Mouse (Mus musculus) forebrain, postnatal 0 days (tissue): ENCODE results near the gene Ddx54. TPM values are rescaled to one million over a fixed set of nuclear protein-coding genes. Genes with fewer than 3 reads are reported as not detected.

Experiments used
- ATAC-seq: fragments of 200-750 bp; cut with Nextera tagmentation; 2 replicates; pipeline ENCODE4 v1.8.0; 2017; ENCODE audit warnings: mild to moderate bottlenecking, moderate library complexity
- DNase-seq: peaks from one replicate; pipeline ENCODE4 v3.0.0-alpha.2; 2015
- H3K27ac ChIP-seq: fragments of 300-500 bp; sonication (generic); 2 replicates; pipeline ENCODE4 v1.5.1; 2014; ENCODE audit warnings: low read depth, mild to moderate bottlenecking, antibody characterized with exemption, low read length, moderate library complexity, mixed read lengths
- H3K27me3 ChIP-seq: fragments of 300-500 bp; sonication (generic); 2 replicates; pipeline ENCODE4 v1.6.1; 2014; ENCODE audit warnings: mild to moderate bottlenecking, low read length, mixed read lengths; ENCODE audit not compliant: insufficient read depth
- H3K36me3 ChIP-seq: fragments of 300-500 bp; sonication (generic); 2 replicates; pipeline ENCODE4 v1.6.1; 2014; ENCODE audit warnings: mild to moderate bottlenecking, moderate library complexity; ENCODE audit not compliant: insufficient read depth
- H3K4me1 ChIP-seq: fragments of 300-500 bp; sonication (generic); 2 replicates; pipeline ENCODE4 v1.6.1; 2014; ENCODE audit warnings: antibody characterized with exemption; ENCODE audit not compliant: insufficient read depth
- H3K4me2 ChIP-seq: fragments of 300-500 bp; sonication (generic); 2 replicates; pipeline ENCODE4 v1.6.1; 2014; ENCODE audit warnings: low read depth, mild to moderate bottlenecking, moderate library complexity
- H3K4me3 ChIP-seq: fragments of 300-500 bp; sonication (generic); 2 replicates; pipeline ENCODE4 v1.5.1; 2014; ENCODE audit warnings: low read depth, low read length, mixed read lengths
- H3K9ac ChIP-seq: fragments of 300-500 bp; sonication (generic); 2 replicates; pipeline ENCODE4 v1.6.1; 2014; ENCODE audit warnings: mild to moderate bottlenecking
- H3K9me3 ChIP-seq: fragments of 300-500 bp; sonication (generic); 2 replicates; pipeline ENCODE4 v1.6.1; 2016; ENCODE audit warnings: low read length
- CTCF ChIP-seq: sonication (generic); IDR thresholded peaks from 2 replicates; pipeline ENCODE4 v1.5.1; 2016; ENCODE audit warnings: antibody characterized with exemption, control low read depth, low read depth
- WGBS: fragments of 180-500 bp; shearing (Covaris S2); extraction: QIAGEN DNeasy Blood & Tissue Kit; methylation state at CpG from one replicate; pipeline ENCODE4 v1.1.7; 2014; 5-methylcytosine and 5-hydroxymethylcytosine counted together
- polyA plus RNA-seq: library from polyadenylated mRNA; unstranded; fragments of >200 nt; fragmentation: Nextera tagmentation; extraction: Ambion mirVana; gene quantifications from 2 replicates; pipeline ENCODE4 v1.2.1, GENCODE M21; 2015
- total RNA-seq: library from RNA; depleted of rRNA; stranded (reverse); fragments of >200 nt; gene quantifications from 2 replicates; pipeline ENCODE4 v1.2.3, GENCODE M21; 2014

Ddx54 gene
- total and polyA plus RNA-seq, 2 experiments from 2014 or later, result 40.0 to 46.0 TPM

DNA sequence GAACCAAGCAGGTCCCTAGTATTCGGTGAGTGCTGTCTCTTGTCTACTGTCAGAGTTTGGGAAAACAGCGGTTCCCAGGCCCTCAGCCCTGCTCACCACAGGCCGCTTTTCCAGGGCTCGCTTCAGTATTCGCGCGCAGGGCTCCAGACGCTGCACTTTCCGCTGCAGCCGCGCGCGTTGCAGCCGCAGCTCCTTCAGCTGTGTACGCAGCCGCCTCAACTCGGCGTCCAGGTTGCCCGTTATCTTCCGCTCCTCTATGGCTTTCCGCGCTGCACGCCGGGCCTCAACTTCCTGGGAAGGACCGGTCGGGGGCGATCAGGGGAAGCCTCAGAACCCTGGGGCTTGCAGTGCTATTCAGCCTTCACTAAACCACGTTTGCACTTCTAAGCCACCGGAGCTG, 18.6 kb downstream of the Ddx54 start:
- Histone ChIP-seq H3K9ac (no peak overlapping the region), H3K4me1 (no peaks in the 10 kb centered on the region), H3K27me3 (no peaks in the 10 kb centered on the region), H3K4me3 (no peak overlapping the region), H3K27ac (no peak overlapping the region), H3K9me3 (no peaks in the 10 kb centered on the region), H3K36me3 (peaks cover 20% of the 10 kb centered on the region), H3K4me2 (peak overlapping the region; percentile 30; the same call in 1 of the 2 replicates)
- 6% methylated on average over 29 of the region's 29 CpGs for WGBS
- 0 out of 2 replicates have a peak, but pooled peaks have one; percentile 26 for ATAC-seq
- no peak for TF ChIP-seq CTCF
- no peak for DNase-seq

DNA sequence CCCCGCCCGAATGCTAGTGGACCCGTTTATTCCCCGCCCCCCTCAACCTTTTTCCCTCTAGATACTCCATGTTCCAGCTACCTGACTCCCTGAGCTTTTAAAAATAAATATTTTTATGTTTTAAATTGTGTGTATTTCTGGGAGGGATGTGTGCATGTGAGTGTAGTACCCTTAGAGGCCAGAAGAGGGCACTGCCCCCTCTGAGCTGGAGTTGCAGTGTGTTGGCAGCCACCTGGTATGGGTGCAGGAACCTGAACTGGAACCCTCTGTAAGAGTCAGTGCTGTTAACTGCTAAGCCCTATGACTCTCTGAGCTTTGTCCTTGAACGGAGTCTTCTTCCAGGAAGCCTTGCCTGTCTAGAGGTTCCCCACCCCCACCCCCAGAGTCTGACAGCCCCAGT, 19.4 kb downstream of the Ddx54 start:
- Histone ChIP-seq H3K4me1 (no peaks in the 10 kb centered on the region), H3K9me3 (no peaks in the 10 kb centered on the region), H3K4me2 (no peak overlapping the region), H3K27me3 (no peaks in the 10 kb centered on the region), H3K4me3 (no peak overlapping the region), H3K9ac (no peak overlapping the region), H3K36me3 (peaks cover 13% of the 10 kb centered on the region), H3K27ac (no peak overlapping the region)
- WGBS, result 86% methylated on average over 5 of the region's 5 CpGs
- DNase-seq (no peak), ATAC-seq (no peak)
- peak; percentile 35; the same call in 1 of the 2 replicates for TF ChIP-seq CTCF

DNA sequence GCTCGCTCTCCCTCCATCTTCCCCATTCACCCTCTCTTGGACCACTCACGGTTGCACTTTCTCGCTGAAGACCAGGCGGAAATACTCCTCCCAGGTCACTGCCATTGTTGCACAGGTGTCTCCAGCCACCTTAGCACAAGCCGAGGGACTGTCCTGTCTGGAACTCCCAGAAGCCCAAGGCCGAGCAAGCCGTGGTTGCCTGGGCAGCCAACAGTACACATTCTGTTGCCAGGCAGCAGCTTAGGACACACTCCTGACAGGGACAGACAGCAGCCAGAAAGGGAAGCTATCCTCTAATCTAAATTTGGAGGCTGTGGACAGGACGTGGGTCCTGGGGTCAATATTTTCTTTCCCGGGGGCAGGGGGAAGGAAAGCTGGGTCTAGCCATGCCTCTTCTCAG, 21.6 kb downstream of the Ddx54 start, which contains the start of gene Cfap73:
Gene Cfap73 (minus strand): TSS at position 105 of the 400 bp plus-strand sequence.
- no peak for ATAC-seq
- no peak within 1 kb of the TSS for H3K4me2 ChIP-seq
- H3K9ac ChIP-seq, result no peak within 1 kb of the TSS
- no peaks in the 10 kb centered on the region for H3K27me3 ChIP-seq
- no peaks in the 10 kb centered on the region for H3K36me3 ChIP-seq
- H3K4me3 ChIP-seq, result no peak within 1 kb of the TSS
- H3K9me3 ChIP-seq, result no peaks in the 10 kb centered on the region
- no peaks in the 10 kb centered on the region for H3K4me1 ChIP-seq
- 60% methylated on average over 9 of the region's 9 CpGs for WGBS
- H3K27ac ChIP-seq, result no peak within 1 kb of the TSS
- no peak for DNase-seq
- no peak for TF ChIP-seq CTCF

DNA sequence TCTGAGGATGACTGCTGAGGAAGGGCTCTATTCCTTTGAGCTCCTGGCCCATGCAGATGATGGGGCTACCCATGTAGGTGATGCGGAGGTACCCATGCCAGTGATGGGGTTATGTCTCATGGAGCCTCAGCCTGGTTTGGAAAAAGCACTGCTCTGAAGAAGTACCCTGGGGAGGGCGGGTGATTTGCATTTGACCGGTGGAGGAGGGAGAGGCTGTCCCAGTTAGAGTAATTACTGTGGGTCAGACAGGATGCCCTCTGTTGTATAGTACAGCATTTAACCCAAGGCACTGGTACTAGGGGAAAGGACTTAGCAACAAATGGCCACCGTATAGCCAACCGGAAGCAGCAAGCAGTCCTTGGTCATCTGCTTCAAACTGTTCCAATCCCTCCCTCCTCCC, 22.3 kb downstream of the Ddx54 start:
- Histone ChIP-seq H3K36me3 (no peaks in the 10 kb centered on the region), H3K27me3 (no peaks in the 10 kb centered on the region), H3K4me3 (no peak overlapping the region), H3K27ac (no peak overlapping the region), H3K4me1 (no peaks in the 10 kb centered on the region), H3K9ac (no peak overlapping the region), H3K9me3 (no peaks in the 10 kb centered on the region), H3K4me2 (no peak overlapping the region)
- TF ChIP-seq CTCF, result no peak
- no peak for ATAC-seq
- DNase-seq, result no peak
- WGBS, result 56% methylated on average over 5 of the region's 5 CpGs

- no peak overlapping the region for H3K4me2 ChIP-seq
- no peaks in the 10 kb centered on the region for H3K4me1 ChIP-seq
- no peak overlapping the region for H3K4me3 ChIP-seq
- ATAC-seq (0 out of 2 replicates have a peak, but pooled peaks have one; percentile 25), DNase-seq (no peak)
- WGBS, result 78% methylated on average over 5 of the region's 5 CpGs
- no peaks in the 10 kb centered on the region for H3K9me3 ChIP-seq
- H3K9ac ChIP-seq, result no peak overlapping the region
- H3K27ac ChIP-seq, result 0 out of 2 replicates have a peak overlapping the region, but pooled peaks have one; percentile 35
- H3K36me3 ChIP-seq, result no peaks in the 10 kb centered on the region
- TF ChIP-seq CTCF, result no peak
- H3K27me3 ChIP-seq, result no peaks in the 10 kb centered on the region
Measured at GRCm38 (mm10) chr5:120635633-120636032, 23.1 kb downstream of the Ddx54 start.

DNA sequence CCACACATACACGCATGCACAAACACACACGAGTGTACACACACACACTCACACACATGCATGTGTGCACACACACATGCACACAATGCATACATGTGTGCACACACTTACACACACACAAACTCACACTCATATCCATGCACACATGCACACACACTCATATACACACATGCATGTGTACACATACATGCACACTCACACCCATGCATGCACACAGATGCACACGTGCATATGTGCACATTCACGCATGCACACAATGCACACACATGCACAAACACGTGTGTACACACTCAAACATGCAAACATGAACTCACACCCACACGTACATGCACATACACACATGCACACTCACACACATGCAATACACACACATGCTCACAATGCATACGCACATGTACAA, 27.6 kb downstream of the Ddx54 start:
- no peak for TF ChIP-seq CTCF
- Histone ChIP-seq H3K9ac (no peak overlapping the region), H3K4me1 (no peaks in the 10 kb centered on the region), H3K4me3 (no peak overlapping the region), H3K27me3 (no peaks in the 10 kb centered on the region), H3K27ac (no peak overlapping the region), H3K4me2 (no peak overlapping the region), H3K9me3 (no peaks in the 10 kb centered on the region), H3K36me3 (no peaks in the 10 kb centered on the region)
- 92% methylated on average over 7 of the region's 7 CpGs for WGBS
- DNase-seq (no peak), ATAC-seq (no peak)

GRCm38 (mm10) chr5:120643365-120644085, 31.0 kb downstream of the Ddx54 start:
- 56% methylated on average over 14 of the region's 14 CpGs for WGBS
- H3K9ac ChIP-seq, result no peak overlapping the region
- DNase-seq, result no peak
- H3K4me1 ChIP-seq, result peaks cover under 1% of the 10 kb centered on the region; the same call in 1 of the 2 replicates
- H3K9me3 ChIP-seq, result no peaks in the 10 kb centered on the region
- TF ChIP-seq CTCF, result no peak
- no peaks in the 10 kb centered on the region for H3K27me3 ChIP-seq
- no peaks in the 10 kb centered on the region for H3K36me3 ChIP-seq
- H3K4me2 ChIP-seq, result no peak overlapping the region
- H3K4me3 ChIP-seq, result no peak overlapping the region
- no peak for ATAC-seq
- H3K27ac ChIP-seq, result no peak overlapping the region
